Mouse (Mus musculus) erythroblast, embryonic 14.5 days (primary cell): ENCODE results near the gene Dlg2.

Experiments
- GATA1 ChIP-seq: IDR thresholded peaks from 2 replicates; pipeline ENCODE4 v1.6.1; 2012; ENCODE audit warnings: low read length, inconsistent platforms, mixed read lengths
- TAL1 ChIP-seq: IDR thresholded peaks from 3 replicates; pipeline ENCODE4 v1.6.1; 2012; ENCODE audit warnings: low read length, inconsistent platforms, mixed read lengths

- TF ChIP-seq TAL1, result no peak
- TF ChIP-seq GATA1, result no peak
These were observed 947.3 kb downstream of the Dlg2 start for GRCm38 (mm10) chr7:91423784-91424183.
